Mouse (Mus musculus): ENCODE measurements around the gene Flt1. TPM values are rescaled to one million over a fixed set of nuclear protein-coding genes. Genes with fewer than 3 reads are reported as not detected.
"Not testable (repeated sequence)": the region's sequence is repeated elsewhere in the genome, so short reads cannot be mapped to it uniquely, and the experiment has no call there.

The Flt1 gene
- total RNA-seq, 2 experiments from 2014 or later, result 25.0 to 34.5 TPM

- DNase-seq (ENCODE audit: extremely low spot score in 1 of 2, low spot score in 1 of 2), result no peak
Measured at GRCm38 (mm10) chr5:147564140-147564590, 161.6 kb downstream of the Flt1 start.

- no peak for DNase-seq (ENCODE audit: extremely low spot score in 1 of 2, low spot score in 1 of 2)
Measured at GRCm38 (mm10) chr5:147563511-147564139, 162.2 kb downstream of the Flt1 start.

GRCm38 (mm10) chr5:147557641-147558040, 168.2 kb downstream of the Flt1 start:
- DNase-seq (ENCODE audit: extremely low spot score in 1 of 2, low spot score in 1 of 2), result not testable (repeated sequence)

GRCm38 (mm10) chr5:147551879-147552627, 173.8 kb downstream of the Flt1 start:
- no peak for DNase-seq (ENCODE audit: extremely low spot score in 1 of 2, low spot score in 1 of 2)

- no peak for DNase-seq (ENCODE audit: extremely low spot score in 1 of 2, low spot score in 1 of 2)
Measured at GRCm38 (mm10) chr5:147549016-147549755, 176.6 kb downstream of the Flt1 start.

GRCm38 (mm10) chr5:147545731-147546241, 180.0 kb downstream of the Flt1 start:
- DNase-seq (ENCODE audit: extremely low spot score in 1 of 2, low spot score in 1 of 2), result no peak

GRCm38 (mm10) chr5:147542291-147542690, 183.5 kb downstream of the Flt1 start:
- no peak for DNase-seq (ENCODE audit: extremely low spot score in 1 of 2, low spot score in 1 of 2)

GRCm38 (mm10) chr5:147539815-147540214, 186.0 kb downstream of the Flt1 start:
- DNase-seq (ENCODE audit: extremely low spot score in 1 of 2, low spot score in 1 of 2), result no peak

- DNase-seq (ENCODE audit: extremely low spot score in 1 of 2, low spot score in 1 of 2), result no peak
Measured at GRCm38 (mm10) chr5:147539409-147539808, 186.4 kb downstream of the Flt1 start.

- no peak for DNase-seq (ENCODE audit: extremely low spot score in 1 of 2, low spot score in 1 of 2)
Measured at GRCm38 (mm10) chr5:147532031-147532430, 193.8 kb downstream of the Flt1 start.

GRCm38 (mm10) chr5:147527788-147528187, 198.0 kb downstream of the Flt1 start:
- no peak for DNase-seq (ENCODE audit: extremely low spot score in 1 of 2, low spot score in 1 of 2)

GRCm38 (mm10) chr5:147527006-147527405, 198.8 kb downstream of the Flt1 start:
- DNase-seq (ENCODE audit: extremely low spot score in 1 of 2, low spot score in 1 of 2), result no peak

Other genes starting within 250 kb of the Flt1 start
- 100 to 1,000 TPM; 133 to 160 TPM for gene Pomp, start 134.4 kb upstream of the Flt1 start, total RNA-seq (2021)
- 1 to 10 TPM; 5.8 to 7.0 TPM for gene Slc46a3, start 168.8 kb upstream of the Flt1 start, total RNA-seq (2021)
- gene Mtus2, start 231.3 kb upstream of the Flt1 start, total RNA-seq (2021), result 10 to 100 TPM; 30.0 to 35.6 TPM

All from layer of hippocampus, postnatal 25 days (tissue).